Mouse (Mus musculus) left cerebral cortex, adult 18-20 months (tissue): ENCODE measurements around the gene Bud13. TPM values are rescaled to one million over a fixed set of nuclear protein-coding genes. Genes with fewer than 3 reads are reported as not detected.
"Not testable (repeated sequence)": the region's sequence is repeated elsewhere in the genome, so short reads cannot be mapped to it uniquely, and the experiment has no call there.

Source experiments
- DNase-seq, 2 experiments: peaks; one replicate each; pipeline ENCODE4 v3.0.0; 2021 to 2022; ENCODE audit warnings: low spot score in 2 of 2, mixed read lengths in 1 of 2
- total RNA-seq, 2 experiments: library from RNA; stranded (reverse); gene quantifications; 2 replicates each; pipeline ENCODE4 v1.2.3; 2021

Gene Bud13
- total RNA-seq, 2 experiments from 2014 or later, result 11.2 to 12.0 TPM

DNA sequence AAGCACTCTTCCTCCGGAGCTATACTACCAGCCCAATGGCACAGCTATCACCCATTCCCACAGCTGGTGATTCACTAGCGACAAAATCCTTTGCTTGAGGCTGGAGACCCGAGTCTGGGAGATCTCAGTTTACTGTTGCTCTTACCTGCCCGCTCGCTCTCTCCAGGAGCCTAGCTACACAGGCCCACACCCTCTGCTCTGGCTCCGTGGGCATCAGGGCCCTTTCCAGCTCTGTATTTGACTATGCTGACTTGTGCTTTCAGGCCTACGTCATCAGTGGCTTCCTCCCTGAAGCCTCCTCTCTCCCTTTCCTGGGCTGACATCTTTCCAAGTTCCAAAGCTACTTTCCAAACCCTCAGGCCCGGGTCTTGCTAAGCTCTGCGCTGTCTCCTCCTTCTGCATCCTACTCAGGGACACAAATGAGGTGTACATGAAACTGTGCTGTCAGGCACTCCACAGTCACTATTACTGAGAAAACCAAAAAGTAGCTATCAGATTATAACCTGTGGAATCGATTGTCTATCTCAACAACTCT, 52.7 kb downstream of the Bud13 start:
- DNase-seq, result no peak

DNA sequence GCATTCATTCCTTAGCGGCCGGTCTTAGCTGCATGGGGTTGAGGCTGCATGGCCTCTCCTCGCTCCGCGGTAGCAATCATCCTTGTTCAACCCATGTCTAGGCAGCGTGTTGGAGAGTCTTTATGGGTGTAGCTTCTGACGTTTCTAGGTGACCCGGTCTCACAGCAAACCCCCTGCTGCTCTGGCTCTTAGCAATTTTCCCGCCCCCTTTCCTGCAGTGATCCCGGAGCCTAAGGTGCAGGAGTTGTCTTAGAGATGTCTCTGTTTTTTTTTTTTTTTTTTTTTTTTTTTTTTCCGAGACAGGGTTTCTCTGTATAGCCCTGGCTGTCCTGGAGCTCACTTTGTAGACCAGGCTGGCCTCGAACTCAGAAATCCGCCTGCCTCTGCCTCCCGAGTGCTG, 53.5 kb downstream of the Bud13 start:
- DNase-seq, result not testable (repeated sequence)

DNA sequence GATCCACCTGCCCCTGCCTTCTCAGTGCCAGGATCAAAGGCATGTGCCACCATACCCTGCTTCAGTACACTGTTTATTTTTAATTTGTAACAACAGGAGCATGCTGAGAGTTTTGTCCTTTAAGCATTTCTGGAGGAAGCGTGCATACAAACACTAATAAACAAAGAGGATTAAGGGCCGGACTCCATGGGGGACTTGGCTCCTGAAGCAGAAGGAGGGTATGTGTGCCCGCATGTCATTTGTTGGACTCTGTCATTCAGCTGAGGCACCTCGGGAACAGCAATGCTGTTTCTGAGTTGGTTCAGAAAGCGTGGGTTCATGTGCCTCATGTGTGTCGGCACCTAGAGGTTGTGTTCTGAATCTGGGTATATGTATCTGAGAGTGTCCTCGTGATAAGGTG, 54.5 kb downstream of the Bud13 start:
- DNase-seq, result no peak

DNA sequence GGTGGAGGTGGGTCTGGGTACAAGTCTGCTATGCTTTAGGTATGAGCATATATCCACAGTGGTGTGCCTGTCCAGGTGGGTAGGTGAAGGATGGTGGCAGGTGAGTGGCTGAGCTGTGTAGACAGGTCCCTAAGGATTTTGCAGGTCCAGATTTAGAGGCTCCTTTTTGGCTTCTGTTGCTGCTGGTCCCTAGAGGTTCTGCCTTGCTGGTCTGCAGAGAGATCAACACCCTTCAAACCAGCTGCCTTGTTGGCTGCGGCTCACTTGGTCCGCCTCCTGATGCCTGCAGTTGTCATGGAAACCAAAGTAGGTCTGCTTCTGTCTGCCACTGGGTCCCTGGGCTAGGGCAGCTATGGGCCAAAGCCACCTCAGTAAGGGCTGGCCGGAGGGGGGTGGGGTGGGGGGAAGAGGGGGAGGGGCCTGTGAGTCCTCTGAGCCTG, 55.1 kb downstream of the Bud13 start:
- peak in 1 of 2 experiments; percentile 70 for DNase-seq

DNA sequence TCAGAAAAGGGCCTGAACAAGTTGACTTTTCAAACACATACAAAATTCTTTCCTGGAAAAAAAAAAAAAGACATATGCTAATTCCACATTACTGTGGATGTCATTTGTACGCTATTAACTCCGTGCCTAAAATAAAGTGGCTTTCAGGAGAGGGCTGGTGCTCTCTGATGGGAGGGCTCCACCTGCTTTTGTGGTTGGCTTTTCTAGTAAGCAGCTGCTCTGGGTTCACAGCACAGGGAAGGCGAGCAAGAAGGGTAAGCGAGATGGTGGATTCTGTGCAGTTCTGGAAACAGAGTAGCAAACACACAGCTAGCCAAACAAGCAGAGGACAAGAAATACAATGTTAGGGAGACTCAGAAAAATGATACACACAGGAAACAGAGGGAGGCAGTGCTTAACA, 55.6 kb downstream of the Bud13 start:
- DNase-seq, result no peak

DNA sequence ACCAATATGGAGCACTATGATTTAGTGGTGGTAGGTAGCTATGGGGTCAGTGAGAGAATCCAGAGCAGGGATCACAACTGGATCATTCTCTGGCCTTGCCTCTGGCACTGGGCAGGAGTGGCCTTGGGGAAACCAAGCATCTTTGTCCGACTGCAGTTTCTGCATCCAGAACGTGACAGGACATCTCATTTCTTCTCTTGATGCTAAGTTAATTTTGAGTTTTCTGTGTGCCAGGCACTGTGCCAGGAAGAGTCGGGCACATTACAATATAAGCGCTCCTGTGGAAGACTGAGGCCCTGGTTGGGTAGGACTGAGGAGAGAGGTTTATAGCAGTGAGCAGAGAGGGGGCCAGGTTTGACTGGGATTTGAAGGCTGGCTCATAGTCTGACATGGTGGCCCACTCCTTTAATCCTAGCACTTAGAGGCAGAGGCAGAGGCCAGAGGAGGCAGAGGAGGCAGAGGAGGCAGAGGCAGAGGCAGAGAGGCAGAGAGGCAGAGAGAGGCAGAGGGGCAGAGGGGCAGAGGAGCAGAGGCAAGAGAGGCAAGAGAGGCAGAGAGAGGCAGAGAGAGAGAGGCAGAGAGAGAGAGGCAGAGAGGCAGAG, 56.3 kb downstream of the Bud13 start:
- DNase-seq, result no peak

DNA sequence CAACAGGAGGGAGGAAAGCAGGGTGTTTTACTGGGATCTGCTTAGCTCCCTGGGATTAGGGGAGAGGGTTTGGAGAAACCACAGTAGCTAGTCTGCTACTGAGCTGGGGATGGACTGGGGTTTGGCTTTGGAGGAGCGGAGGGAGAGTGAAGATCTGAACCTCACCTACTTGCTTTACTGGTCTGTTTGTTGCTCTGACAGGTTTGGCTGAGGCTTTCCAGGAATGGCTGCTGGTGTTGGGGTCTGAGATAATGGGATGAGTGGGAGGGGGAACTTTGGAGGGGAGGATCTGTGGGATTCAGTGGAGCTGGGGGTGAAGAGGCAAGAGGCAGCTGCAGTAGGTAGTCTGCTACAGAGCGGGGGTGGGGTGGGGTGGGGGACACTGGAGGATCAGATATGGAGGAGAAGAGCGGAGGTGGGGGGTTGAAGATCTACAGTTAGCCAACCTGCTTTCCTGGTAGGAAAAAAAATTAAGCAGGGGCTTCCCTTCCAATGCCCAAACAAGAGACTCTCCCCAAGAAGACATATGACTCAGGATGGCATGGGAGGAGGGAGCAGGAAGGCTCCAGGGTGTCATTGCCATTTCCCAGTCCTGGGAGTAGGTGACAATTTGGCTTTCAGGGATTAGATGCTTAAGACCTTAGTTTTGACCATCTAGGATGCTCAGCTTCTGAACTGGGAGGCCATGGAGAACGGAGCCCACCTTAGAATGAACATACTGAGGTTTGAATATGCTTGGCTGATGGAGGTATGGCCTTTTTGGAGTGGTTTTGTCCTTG, 63.3 kb downstream of the Bud13 start:
- DNase-seq, result no peak

Other genes starting within 250 kb of the Bud13 start
- gene Apoa1, start 54.4 kb upstream of the Bud13 start, total RNA-seq, result not detected
- gene Apoc3, start 47.4 kb upstream of the Bud13 start, total RNA-seq, result 1 to 10 TPM in 1 of 2 experiments, not detected in 1; 1.9 TPM
- gene Apoa4, start 42.3 kb upstream of the Bud13 start, total RNA-seq, result not detected
- gene Apoa5, start 14.4 kb upstream of the Bud13 start, total RNA-seq, result not detected
- 10 to 100 TPM; 39.4 to 40.4 TPM for gene Zpr1, start 9.9 kb upstream of the Bud13 start, total RNA-seq
- not detected for gene 4931429L15Rik, start 37.0 kb downstream of the Bud13 start, total RNA-seq